Mouse (Mus musculus): Measurements from ENCODE around the gene Rdh11. TPM values are rescaled to one million over a fixed set of nuclear protein-coding genes. Genes with fewer than 3 reads are reported as not detected.
A peak's percentile ranks its signal among the peaks of the same experiment; 100 is the strongest.

Rdh11 gene
- total RNA-seq, 2 experiments from 2014 or later, result 17.0 to 20.5 TPM

DNA sequence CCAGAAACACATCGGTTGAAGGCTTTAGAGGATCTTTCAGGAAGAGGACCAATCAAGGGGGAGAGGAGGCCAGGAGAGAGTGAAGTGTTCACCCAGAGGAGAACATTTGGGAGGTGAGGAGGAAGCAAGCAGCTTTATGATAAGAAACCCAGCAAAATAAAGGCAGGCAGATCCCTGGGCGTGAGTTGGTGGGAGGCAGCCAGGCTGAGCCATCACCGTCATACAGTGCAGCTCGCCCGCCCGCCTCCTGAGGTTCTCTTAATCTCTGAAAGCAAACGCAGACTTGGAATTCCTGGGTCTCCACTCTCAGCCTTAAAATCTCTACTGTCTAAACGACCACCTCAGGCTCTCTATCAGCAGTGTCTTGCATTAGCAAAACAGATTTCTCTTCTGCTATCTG is 57.4 kb downstream of the Rdh11 start:
- no peak for TF ChIP-seq CTCF (conservative IDR thresholded peaks at IDR 0.05)
- no peak for DNase-seq (ENCODE audit: low spot score in 2 of 2)
- Histone ChIP-seq H3K27ac (no peak overlapping the region), H3K4me3 (no peak overlapping the region)

DNA sequence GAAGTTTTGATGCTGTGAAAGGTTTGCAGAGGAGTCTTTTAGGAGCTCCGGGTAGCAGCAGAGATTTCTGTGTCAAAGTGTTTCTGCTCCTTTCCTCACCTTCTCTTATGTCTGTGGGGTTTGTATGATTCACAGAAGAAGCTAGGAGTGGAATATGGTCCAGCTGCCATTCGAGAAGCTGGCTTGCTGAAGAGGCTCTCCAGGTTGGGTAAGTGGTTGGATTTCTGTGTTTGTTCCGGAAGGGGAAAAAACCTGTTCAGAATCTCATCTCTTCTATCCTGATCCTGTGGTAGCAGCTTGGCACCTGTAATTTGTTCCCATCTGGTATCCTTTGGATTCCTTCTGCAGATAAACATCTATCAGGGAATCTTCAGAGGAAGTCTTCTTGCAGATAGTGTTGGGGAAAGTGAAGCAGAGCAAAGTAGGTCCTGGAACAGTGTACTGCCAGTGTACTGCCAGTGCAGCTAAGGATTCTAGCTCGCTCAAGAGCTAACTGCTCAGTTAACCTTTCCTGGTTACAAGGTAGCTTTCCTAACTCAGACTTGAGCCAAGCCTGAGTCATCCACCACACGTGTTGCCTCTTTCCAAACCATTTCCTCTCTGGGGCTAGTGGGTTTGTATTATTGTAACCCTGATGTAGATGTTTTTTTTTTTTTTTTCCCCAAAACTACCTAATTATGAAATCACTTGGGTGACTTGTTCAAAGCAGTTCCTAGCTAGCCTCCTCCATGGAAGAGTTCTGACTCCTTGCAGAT is 60.2 kb downstream of the Rdh11 start:
- no peak for DNase-seq (ENCODE audit: low spot score in 2 of 2)
- Histone ChIP-seq H3K27ac (no peak overlapping the region), H3K4me3 (peak overlapping the region; percentile 51)
- TF ChIP-seq CTCF (conservative IDR thresholded peaks at IDR 0.05), result no peak

DNA sequence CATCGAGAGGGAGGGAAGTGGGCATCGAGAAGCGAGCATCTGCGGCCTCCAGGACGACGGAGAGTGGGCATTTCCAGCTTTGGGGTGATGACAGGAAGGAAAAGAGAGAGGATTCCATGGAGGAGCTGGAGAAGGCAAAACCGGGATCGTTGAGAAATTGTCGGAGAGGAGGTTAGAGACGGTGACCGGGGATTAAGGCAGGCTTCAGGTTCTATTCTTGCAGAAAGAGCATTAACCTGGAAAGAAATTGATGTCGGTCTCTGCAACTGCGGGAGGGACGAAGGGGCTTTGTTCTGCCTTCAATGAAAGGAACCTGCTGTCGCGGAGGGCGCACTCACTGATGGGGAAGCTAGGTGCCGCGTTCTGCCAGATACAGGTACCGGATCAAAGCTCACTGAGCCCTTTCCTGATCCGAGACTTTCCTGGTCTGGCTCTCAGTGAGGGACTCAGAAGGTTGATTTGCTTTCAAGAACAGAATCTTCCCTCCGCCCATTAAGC is 60.9 kb downstream of the Rdh11 start:
- no peak for TF ChIP-seq CTCF (conservative IDR thresholded peaks at IDR 0.05)
- no peak overlapping the region for H3K27ac ChIP-seq
- DNase-seq (ENCODE audit: low spot score in 2 of 2), result no peak
- H3K4me3 ChIP-seq, result peak overlapping the region; percentile 51

DNA sequence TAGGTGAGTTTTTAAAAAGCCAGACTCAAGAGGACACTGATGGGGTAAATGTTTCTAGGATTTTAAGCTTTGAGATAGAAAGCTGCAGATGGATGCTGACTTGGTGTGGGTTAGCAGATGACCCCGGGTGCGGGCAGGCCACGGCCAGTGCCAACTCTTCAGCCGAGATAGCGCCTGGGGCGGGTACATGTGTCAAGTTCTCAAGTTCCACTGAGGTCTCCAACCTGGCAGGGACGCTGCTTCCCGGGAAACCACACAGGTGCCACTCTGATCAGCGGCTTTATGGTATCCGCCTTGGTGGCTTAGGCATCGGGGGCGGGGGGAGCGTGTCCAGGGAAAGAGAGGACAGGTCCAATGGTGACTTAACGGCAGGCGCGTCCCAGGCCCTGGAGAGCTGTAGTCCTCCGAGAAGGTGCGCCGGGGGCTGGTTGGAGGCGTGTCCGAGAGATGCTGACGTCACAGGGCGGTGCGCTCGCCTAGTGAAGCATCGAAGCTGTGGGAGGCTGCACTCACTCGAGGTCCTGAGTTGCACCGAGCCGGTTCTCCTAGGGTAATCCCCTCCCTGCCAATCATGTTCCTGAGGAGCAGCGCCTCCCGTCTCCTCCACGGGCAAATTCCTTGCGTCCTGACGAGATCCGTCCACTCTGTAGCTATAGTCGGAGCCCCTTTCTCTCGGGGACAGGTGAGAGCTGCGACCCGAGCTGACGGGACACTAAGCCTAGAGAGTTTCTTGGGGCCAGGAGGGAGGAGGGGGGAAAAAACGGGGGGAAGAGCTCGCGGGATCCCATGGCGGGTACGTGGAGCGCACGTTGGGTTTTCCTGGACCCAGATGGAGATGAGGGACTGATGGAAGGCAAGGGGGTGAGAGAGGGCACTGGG is 61.6 kb downstream of the Rdh11 start, which contains the start of gene Arg2:
TSS of gene Arg2 (plus strand) at position 479 of the 879 bp plus-strand sequence.
- peak; percentile 55 to 63 for DNase-seq (ENCODE audit: low spot score in 2 of 2)
- TF ChIP-seq CTCF (conservative IDR thresholded peaks at IDR 0.05), result no peak
- no peak within 1 kb of the TSS for H3K27ac ChIP-seq
- H3K4me3 ChIP-seq, result peak within 1 kb of the TSS; percentile 51

Other genes starting within 250 kb of the Rdh11 start
- 10 to 100 TPM; 27.2 TPM for gene Tmem229b, start 184.7 kb downstream of the Rdh11 start, total RNA-seq (2021)
- 10 to 100 TPM; 15.3 to 16.1 TPM for gene Plekhh1, start 163.1 kb downstream of the Rdh11 start, total RNA-seq (2021)
- 10 to 100 TPM in 1 of 2 experiments, 1 to 10 TPM in 1; 9.8 to 12.6 TPM for gene Pigh, start 102.6 kb downstream of the Rdh11 start, total RNA-seq (2021)
- gene Arg2, start 61.5 kb downstream of the Rdh11 start, total RNA-seq (2021), result 1 to 10 TPM; 3.6 to 4.0 TPM
- gene Vti1b, start 19.6 kb downstream of the Rdh11 start, total RNA-seq (2021), result 100 to 1,000 TPM; 162 to 167 TPM
- gene Rdh12, start 16.6 kb upstream of the Rdh11 start, total RNA-seq (2021), result 1 to 10 TPM; 2.3 to 2.4 TPM
- 10 to 100 TPM; 34.2 to 40.9 TPM for gene Zfyve26, start 104.0 kb upstream of the Rdh11 start, total RNA-seq (2021)
- gene Rad51b, start 105.0 kb upstream of the Rdh11 start, total RNA-seq (2021), result under 1 TPM in 1 of 2 experiments, not detected in 1; 0.18 TPM

All from layer of hippocampus, adult 2 months (tissue).